Mouse (Mus musculus): Measurements from ENCODE around the gene Rflnb.

Gene Rflnb

GRCm38 (mm10) chr11:76027139-76028071 lies at the start of gene Rflnb:
Rflnb (minus strand) TSS chr11:76027782.
- no peak for DNase-seq (ENCODE audit: low read depth, low spot score)

- DNase-seq (ENCODE audit: low read depth, low spot score) = no peak
Observed at GRCm38 (mm10) chr11:76077341-76077740, 49.8 kb upstream of the Rflnb start.

GRCm38 (mm10) chr11:76074296-76075093 lies 46.9 kb upstream of the Rflnb start:
- DNase-seq (ENCODE audit: low read depth, low spot score) = no peak

- DNase-seq (ENCODE audit: low read depth, low spot score) = no peak
Observed at GRCm38 (mm10) chr11:76069816-76070215, 42.2 kb upstream of the Rflnb start.

- DNase-seq (ENCODE audit: low read depth, low spot score) = no peak
Observed at GRCm38 (mm10) chr11:76066563-76067156, 39.1 kb upstream of the Rflnb start.

GRCm38 (mm10) chr11:76065521-76066095 lies 38.0 kb upstream of the Rflnb start:
- DNase-seq (ENCODE audit: low read depth, low spot score) = no peak

- no peak for DNase-seq (ENCODE audit: low read depth, low spot score)
Observed at GRCm38 (mm10) chr11:76064411-76064810, 36.8 kb upstream of the Rflnb start.

- no peak for DNase-seq (ENCODE audit: low read depth, low spot score)
Observed at GRCm38 (mm10) chr11:76060906-76061305, 33.3 kb upstream of the Rflnb start.

- DNase-seq (ENCODE audit: low read depth, low spot score) = no peak
Observed at GRCm38 (mm10) chr11:76059971-76060370, 32.4 kb upstream of the Rflnb start.

- peak; percentile 18 for DNase-seq (ENCODE audit: low read depth, low spot score)
Observed at GRCm38 (mm10) chr11:76056487-76056886, 28.9 kb upstream of the Rflnb start.

- no peak for DNase-seq (ENCODE audit: low read depth, low spot score)
Observed at GRCm38 (mm10) chr11:76052496-76052895, 24.9 kb upstream of the Rflnb start.

- no peak for DNase-seq (ENCODE audit: low read depth, low spot score)
Observed at GRCm38 (mm10) chr11:76050967-76051512, 23.5 kb upstream of the Rflnb start.

- DNase-seq (ENCODE audit: low read depth, low spot score) = no peak
Observed at GRCm38 (mm10) chr11:76050509-76050908, 22.9 kb upstream of the Rflnb start.

- no peak for DNase-seq (ENCODE audit: low read depth, low spot score)
Observed at GRCm38 (mm10) chr11:76045367-76045766, 17.8 kb upstream of the Rflnb start.

GRCm38 (mm10) chr11:76044468-76044867 lies 16.9 kb upstream of the Rflnb start:
- no peak for DNase-seq (ENCODE audit: low read depth, low spot score)

GRCm38 (mm10) chr11:76042882-76043281 lies 15.3 kb upstream of the Rflnb start:
- DNase-seq (ENCODE audit: low read depth, low spot score) = no peak

GRCm38 (mm10) chr11:76042041-76042638 lies 14.6 kb upstream of the Rflnb start:
- DNase-seq (ENCODE audit: low read depth, low spot score) = no peak

- no peak for DNase-seq (ENCODE audit: low read depth, low spot score)
Observed at GRCm38 (mm10) chr11:76040761-76041376, 13.3 kb upstream of the Rflnb start.

- no peak for DNase-seq (ENCODE audit: low read depth, low spot score)
Observed at GRCm38 (mm10) chr11:76040106-76040505, 12.5 kb upstream of the Rflnb start.

- no peak for DNase-seq (ENCODE audit: low read depth, low spot score)
Observed at GRCm38 (mm10) chr11:76039271-76040053, 11.9 kb upstream of the Rflnb start.

Data from WW6 (cell line).